Mouse (Mus musculus): Measurements from ENCODE around the gene Eva1c. TPM values are rescaled to one million over a fixed set of nuclear protein-coding genes. Genes with fewer than 3 reads are reported as not detected.
"Not testable (repeated sequence)": the region's sequence is repeated elsewhere in the genome, so short reads cannot be mapped to it uniquely, and the experiment has no call there.

The Eva1c gene
- polyA plus RNA-seq, 1 experiment from 2014 or later, result 3.5 TPM

- no peaks in the 10 kb centered on the region for H3K9me3 ChIP-seq (replicated peaks)
- no peak overlapping the region for H3K9ac ChIP-seq (replicated peaks)
- no peak for ATAC-seq (ENCODE audit: low FRiP score)
- no peaks in the 10 kb centered on the region for H3K4me1 ChIP-seq
- H3K27me3 ChIP-seq (replicated peaks), result no peaks in the 10 kb centered on the region
- H3K4me2 ChIP-seq, result no peak overlapping the region
- no peak overlapping the region for H3K4me3 ChIP-seq (replicated peaks)
- no peak overlapping the region for H3K27ac ChIP-seq (replicated peaks)
- WGBS, result 88% methylated on average over 3 of the region's 3 CpGs
- peaks cover 72% of the 10 kb centered on the region for H3K36me3 ChIP-seq
These were observed 24.6 kb upstream of the Eva1c start for GRCm38 (mm10) chr16:90801928-90802327.

DNA sequence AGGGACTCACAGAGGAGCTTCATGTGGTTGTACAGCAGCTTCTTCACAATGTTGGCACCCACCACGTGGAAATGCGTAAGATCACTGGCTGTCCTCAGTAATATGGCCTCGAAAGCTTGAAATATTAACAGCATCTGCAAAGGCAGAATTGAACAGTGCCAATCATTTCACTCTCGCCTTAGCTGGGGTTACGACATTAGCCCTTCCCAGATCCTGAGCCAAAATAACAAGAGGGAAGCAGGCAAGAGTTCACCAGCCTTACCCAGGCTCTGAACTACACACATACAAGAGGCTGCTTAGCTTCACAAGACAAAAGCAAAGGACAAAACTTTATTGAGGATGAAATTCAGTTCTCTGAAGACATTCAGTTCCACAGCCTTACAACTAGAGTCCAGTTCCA lies 22.1 kb upstream of the Eva1c start:
- Histone ChIP-seq H3K4me2 (no peak overlapping the region), H3K27me3 (replicated peaks) (no peaks in the 10 kb centered on the region), H3K4me1 (peaks cover 11% of the 10 kb centered on the region), H3K9ac (replicated peaks) (no peak overlapping the region), H3K9me3 (replicated peaks) (no peaks in the 10 kb centered on the region), H3K27ac (replicated peaks) (no peak overlapping the region), H3K4me3 (replicated peaks) (no peak overlapping the region), H3K36me3 (peaks cover 51% of the 10 kb centered on the region)
- WGBS, result 94% methylated on average over 5 of the region's 5 CpGs
- no peak for ATAC-seq (ENCODE audit: low FRiP score)

GRCm38 (mm10) chr16:90809975-90810715 lies 16.4 kb upstream of the Eva1c start, which contains the start of gene Urb1:
Urb1 (minus strand) TSS chr16:90810413.
- Histone ChIP-seq H3K4me2 (peak within 1 kb of the TSS; percentile 84), H3K27ac (replicated peaks) (peak within 1 kb of the TSS; percentile 77), H3K9ac (replicated peaks) (peak within 1 kb of the TSS; percentile 67), H3K27me3 (replicated peaks) (no peaks in the 10 kb centered on the region), H3K36me3 (peaks cover 8% of the 10 kb centered on the region), H3K4me3 (replicated peaks) (peak within 1 kb of the TSS; percentile 83), H3K9me3 (replicated peaks) (no peaks in the 10 kb centered on the region), H3K4me1 (peaks cover 23% of the 10 kb centered on the region)
- ATAC-seq (ENCODE audit: low FRiP score), result peak; percentile 98
- under 1% methylated on average over 44 of the region's 47 CpGs for WGBS

GRCm38 (mm10) chr16:90810716-90811256 lies 15.7 kb upstream of the Eva1c start:
- peaks cover 2% of the 10 kb centered on the region; the same call in 1 of the 2 replicates for H3K36me3 ChIP-seq
- peak; percentile 15; the same call in 1 of the 2 replicates for ATAC-seq (ENCODE audit: low FRiP score)
- peaks cover 23% of the 10 kb centered on the region for H3K4me1 ChIP-seq
- H3K27me3 ChIP-seq (replicated peaks), result no peaks in the 10 kb centered on the region
- peak overlapping the region; percentile 84 for H3K4me2 ChIP-seq
- H3K27ac ChIP-seq (replicated peaks), result peak overlapping the region; percentile 77
- WGBS, result 50% methylated on average over 11 of the region's 11 CpGs
- H3K9ac ChIP-seq (replicated peaks), result peak overlapping the region; percentile 44
- no peaks in the 10 kb centered on the region for H3K9me3 ChIP-seq (replicated peaks)
- H3K4me3 ChIP-seq (replicated peaks), result peak overlapping the region; percentile 83

GRCm38 (mm10) chr16:90812086-90812485 lies 14.4 kb upstream of the Eva1c start:
- ATAC-seq (ENCODE audit: low FRiP score), result no peak
- Histone ChIP-seq H3K27ac (replicated peaks) (no peak overlapping the region), H3K4me2 (no peak overlapping the region), H3K4me1 (peaks cover 23% of the 10 kb centered on the region), H3K4me3 (replicated peaks) (no peak overlapping the region), H3K27me3 (replicated peaks) (no peaks in the 10 kb centered on the region), H3K9ac (replicated peaks) (no peak overlapping the region), H3K9me3 (replicated peaks) (no peaks in the 10 kb centered on the region), H3K36me3 (no peaks in the 10 kb centered on the region)
- WGBS, result 87% methylated on average over 5 of the region's 5 CpGs

- Histone ChIP-seq H3K9ac (replicated peaks) (no peak overlapping the region), H3K4me2 (no peak overlapping the region), H3K4me1 (no peaks in the 10 kb centered on the region), H3K4me3 (replicated peaks) (no peak overlapping the region), H3K27me3 (replicated peaks) (no peaks in the 10 kb centered on the region), H3K36me3 (no peaks in the 10 kb centered on the region), H3K27ac (replicated peaks) (no peak overlapping the region), H3K9me3 (replicated peaks) (no peaks in the 10 kb centered on the region)
- WGBS, result 81% methylated on average over 6 of the region's 6 CpGs
- ATAC-seq (ENCODE audit: low FRiP score), result no peak
These were observed 6.2 kb upstream of the Eva1c start for GRCm38 (mm10) chr16:90820326-90820725.

GRCm38 (mm10) chr16:90821046-90821697 lies 5.3 kb upstream of the Eva1c start:
- Histone ChIP-seq H3K36me3 (no peaks in the 10 kb centered on the region), H3K27me3 (replicated peaks) (no peaks in the 10 kb centered on the region), H3K4me3 (replicated peaks) (no peak overlapping the region), H3K4me1 (no peaks in the 10 kb centered on the region), H3K27ac (replicated peaks) (no peak overlapping the region), H3K9me3 (replicated peaks) (no peaks in the 10 kb centered on the region), H3K9ac (replicated peaks) (no peak overlapping the region), H3K4me2 (no peak overlapping the region)
- WGBS, result 85% methylated on average over 14 of the region's 14 CpGs
- no peak for ATAC-seq (ENCODE audit: low FRiP score)

GRCm38 (mm10) chr16:90822284-90822935 lies 4.1 kb upstream of the Eva1c start:
- Histone ChIP-seq H3K27ac (replicated peaks) (no peak overlapping the region), H3K36me3 (no peaks in the 10 kb centered on the region), H3K9ac (replicated peaks) (no peak overlapping the region), H3K4me3 (replicated peaks) (no peak overlapping the region), H3K4me2 (no peak overlapping the region), H3K4me1 (no peaks in the 10 kb centered on the region), H3K27me3 (replicated peaks) (no peaks in the 10 kb centered on the region), H3K9me3 (replicated peaks) (no peaks in the 10 kb centered on the region)
- WGBS, result 91% methylated on average over 10 of the region's 10 CpGs
- ATAC-seq (ENCODE audit: low FRiP score), result no peak

GRCm38 (mm10) chr16:90822981-90823380 lies 3.5 kb upstream of the Eva1c start:
- Histone ChIP-seq H3K4me1 (no peaks in the 10 kb centered on the region), H3K9ac (replicated peaks) (no peak overlapping the region), H3K27me3 (replicated peaks) (no peaks in the 10 kb centered on the region), H3K4me2 (no peak overlapping the region), H3K9me3 (replicated peaks) (no peaks in the 10 kb centered on the region), H3K36me3 (no peaks in the 10 kb centered on the region), H3K4me3 (replicated peaks) (no peak overlapping the region), H3K27ac (replicated peaks) (no peak overlapping the region)
- WGBS, result 74% methylated on average over 7 of the region's 7 CpGs
- no peak for ATAC-seq (ENCODE audit: low FRiP score)

DNA sequence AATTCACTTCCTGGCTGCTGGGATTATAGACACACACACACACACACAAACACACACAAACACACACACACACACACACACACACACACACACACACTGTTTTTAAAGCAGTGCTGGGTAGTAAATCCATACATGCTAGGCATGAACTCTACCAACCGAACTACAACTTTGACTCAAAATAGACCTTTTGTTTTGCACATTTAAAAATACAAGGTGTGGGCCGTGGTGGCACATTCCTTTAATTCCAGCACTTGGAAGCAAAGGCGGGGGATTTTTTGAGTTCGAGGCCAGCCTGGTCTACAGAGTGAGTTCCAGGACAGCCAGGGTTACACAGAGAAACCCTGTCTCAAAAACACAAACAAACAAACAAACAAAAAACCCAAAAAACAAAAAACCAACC lies 2.5 kb upstream of the Eva1c start:
- not testable (repeated sequence) for H3K27ac ChIP-seq (replicated peaks); H3K36me3 ChIP-seq; H3K9ac ChIP-seq (replicated peaks); H3K4me1 ChIP-seq; H3K4me3 ChIP-seq (replicated peaks); H3K4me2 ChIP-seq; H3K9me3 ChIP-seq (replicated peaks); ATAC-seq (ENCODE audit: low FRiP score); H3K27me3 ChIP-seq (replicated peaks)
- WGBS, result 78% methylated on average over 4 of the region's 4 CpGs

DNA sequence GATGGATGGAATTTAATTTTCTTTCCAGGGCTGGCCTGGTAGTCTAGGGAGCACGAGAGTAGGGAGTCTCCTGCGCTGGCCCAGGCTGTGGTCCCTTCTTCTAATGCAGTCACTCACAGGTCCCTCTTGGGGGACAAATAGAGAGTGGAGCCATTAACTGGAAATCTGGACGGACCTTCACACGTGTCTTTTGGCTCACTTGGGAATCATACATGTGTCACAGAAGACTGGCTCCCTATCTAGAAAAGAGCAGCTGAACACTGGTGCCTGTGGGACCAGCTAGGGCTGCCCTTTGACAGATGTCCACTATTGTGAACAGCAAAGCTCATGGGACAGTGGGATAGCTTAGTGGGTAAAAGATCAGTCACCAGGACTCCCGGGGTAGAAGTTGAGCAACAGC lies 478 bp upstream of the Eva1c start:
- no peaks in the 10 kb centered on the region for H3K36me3 ChIP-seq
- 80% methylated on average over 5 of the region's 5 CpGs for WGBS

More for the DNA sequence above, 478 bp upstream of the Eva1c start:
- Histone ChIP-seq H3K27me3 (replicated peaks) (peaks cover 20% of the 10 kb centered on the region), H3K9ac (replicated peaks) (no peak overlapping the region), H3K4me3 (replicated peaks) (no peak overlapping the region), H3K4me1 (peaks cover 15% of the 10 kb centered on the region), H3K27ac (replicated peaks) (no peak overlapping the region), H3K9me3 (replicated peaks) (no peaks in the 10 kb centered on the region), H3K4me2 (no peak overlapping the region)
- ATAC-seq (ENCODE audit: low FRiP score), result no peak

All from neural tube, embryonic 15.5 days (tissue).